Mouse (Mus musculus) embryonic facial prominence, embryonic 15.5 days (tissue): ENCODE data around the gene Lrrc3c. TPM values are rescaled to one million over a fixed set of nuclear protein-coding genes. Genes with fewer than 3 reads are reported as not detected.

Experiments used
- ATAC-seq: fragments of 200-750 bp; cut with Nextera tagmentation; 2 replicates; pipeline ENCODE4 v1.8.0; 2017; ENCODE audit warnings: low read depth, moderate TSS enrichment; ENCODE audit not compliant: insufficient number of reproducible peaks, low FRiP score, low TSS enrichment
- H3K27ac ChIP-seq: fragments of 300-500 bp; sonication (generic); replicated peaks from 2 replicates; pipeline ENCODE4 v1.5.1; 2015; ENCODE audit warnings: mild to moderate bottlenecking, inconsistent platforms
- H3K27me3 ChIP-seq: fragments of 300-500 bp; sonication (generic); 2 replicates; pipeline ENCODE4 v1.6.1; 2015; ENCODE audit warnings: inconsistent platforms
- H3K36me3 ChIP-seq: fragments of 300-500 bp; sonication (generic); 2 replicates; pipeline ENCODE4 v1.6.1; 2015; ENCODE audit warnings: mild to moderate bottlenecking, inconsistent platforms
- H3K4me1 ChIP-seq: fragments of 300-500 bp; sonication (generic); 2 replicates; pipeline ENCODE4 v1.6.1; 2015; ENCODE audit warnings: inconsistent platforms
- H3K4me2 ChIP-seq: fragments of 300-500 bp; sonication (generic); replicated peaks from 2 replicates; pipeline ENCODE4 v1.6.1; 2015; ENCODE audit warnings: mild to moderate bottlenecking, inconsistent platforms
- H3K4me3 ChIP-seq: fragments of 300-500 bp; sonication (generic); replicated peaks from 2 replicates; pipeline ENCODE4 v1.5.1; 2015; ENCODE audit warnings: mild to moderate bottlenecking, inconsistent platforms
- H3K9ac ChIP-seq: fragments of 300-500 bp; sonication (generic); 2 replicates; pipeline ENCODE4 v1.6.1; 2015; ENCODE audit warnings: inconsistent platforms
- H3K9me3 ChIP-seq: fragments of 300-500 bp; sonication (generic); replicated peaks from 2 replicates; pipeline ENCODE4 v1.6.1; 2016; ENCODE audit warnings: inconsistent platforms
- WGBS: fragments of 180-500 bp; shearing (Covaris S2); methylation state at CpG from one replicate; pipeline ENCODE4 v1.1.7; 2015; 5-methylcytosine and 5-hydroxymethylcytosine counted together
- polyA plus RNA-seq: library from polyadenylated mRNA; unstranded; fragments of >200 nt; fragmentation: Nextera tagmentation; extraction: Ambion mirVana; gene quantifications from 2 replicates; pipeline ENCODE4 v1.2.1, GENCODE M21; 2015

Lrrc3c gene
- polyA plus RNA-seq, 1 experiment from 2014 or later: not detected

DNA sequence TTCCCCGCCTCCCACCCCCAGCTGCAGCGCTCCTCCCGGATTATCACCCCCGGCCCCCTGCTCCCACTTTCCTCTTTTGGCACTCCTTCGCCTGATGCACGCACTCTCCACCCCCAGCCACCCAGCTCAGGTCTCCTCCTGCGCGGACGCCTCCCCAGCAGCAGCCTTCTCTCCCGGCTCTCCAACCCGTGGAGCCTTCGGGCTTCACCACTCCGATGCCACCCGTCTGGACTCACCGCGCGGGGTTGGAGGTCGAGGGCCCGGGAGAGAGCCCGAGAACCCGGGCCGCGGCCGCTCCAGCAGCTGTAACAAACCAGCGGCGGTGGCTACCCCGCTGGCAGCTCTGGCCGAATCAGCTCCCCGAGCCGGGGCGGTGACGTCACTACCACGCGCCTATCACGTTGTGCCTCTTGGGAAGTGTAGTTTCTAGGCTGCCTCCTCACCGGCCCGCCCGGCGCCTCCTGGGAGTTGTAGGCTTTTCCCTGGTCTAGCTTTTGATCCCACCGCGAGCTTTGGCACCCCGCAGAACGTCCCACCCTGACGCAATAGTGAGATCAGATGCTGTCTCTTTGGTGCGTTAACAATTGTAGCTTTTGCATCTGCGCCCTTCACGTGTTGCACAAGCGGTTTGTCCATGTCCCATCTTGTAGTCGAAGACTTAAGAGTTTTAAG lies 11.1 kb upstream of the Lrrc3c start, which contains the start of gene Ormdl3:
Gene Ormdl3 (minus strand): TSS at position 477 of the 672 bp plus-strand sequence.
- peak; percentile 91 for ATAC-seq
- WGBS: under 1% methylated on average over 49 of the region's 49 CpGs
- Histone ChIP-seq H3K27ac (peak within 1 kb of the TSS; percentile 91), H3K36me3 (peaks cover 16% of the 10 kb centered on the region), H3K4me2 (peak within 1 kb of the TSS; percentile 87), H3K9ac (peak within 1 kb of the TSS; percentile 83), H3K27me3 (0 out of 2 replicates have a peak, but pooled peaks cover 3% of the 10 kb centered on the region), H3K4me1 (peaks cover 37% of the 10 kb centered on the region), H3K9me3 (no peaks in the 10 kb centered on the region), H3K4me3 (peak within 1 kb of the TSS; percentile 84)

GRCm38 (mm10) chr11:98587684-98588546 lies 10.2 kb upstream of the Lrrc3c start:
- ATAC-seq: peak; percentile 41
- Histone ChIP-seq H3K9me3 (no peaks in the 10 kb centered on the region), H3K27ac (peak overlapping the region; percentile 91), H3K9ac (peak overlapping the region; percentile 83; the same call in 1 of the 2 replicates), H3K4me1 (peaks cover 37% of the 10 kb centered on the region), H3K27me3 (0 out of 2 replicates have a peak, but pooled peaks cover 4% of the 10 kb centered on the region), H3K4me3 (peak overlapping the region; percentile 84), H3K36me3 (peaks cover 7% of the 10 kb centered on the region), H3K4me2 (peak overlapping the region; percentile 87)
- WGBS: 5% methylated on average over 20 of the region's 20 CpGs

GRCm38 (mm10) chr11:98588833-98589281 lies 9.2 kb upstream of the Lrrc3c start:
- Histone ChIP-seq H3K4me3 (no peak overlapping the region), H3K27me3 (0 out of 2 replicates have a peak, but pooled peaks cover 4% of the 10 kb centered on the region), H3K4me1 (peaks cover 37% of the 10 kb centered on the region), H3K36me3 (no peaks in the 10 kb centered on the region), H3K27ac (no peak overlapping the region; the same call in 1 of the 2 replicates), H3K9me3 (no peaks in the 10 kb centered on the region), H3K4me2 (no peak overlapping the region), H3K9ac (no peak overlapping the region)
- WGBS: 51% methylated on average over 6 of the region's 6 CpGs
- ATAC-seq: no peak

- H3K4me1 ChIP-seq: peaks cover 34% of the 10 kb centered on the region
- no peak overlapping the region for H3K9ac ChIP-seq
- no peaks in the 10 kb centered on the region for H3K9me3 ChIP-seq
- no peak overlapping the region for H3K4me2 ChIP-seq
- ATAC-seq: no peak
- no peak overlapping the region for H3K4me3 ChIP-seq
- H3K36me3 ChIP-seq: no peaks in the 10 kb centered on the region
- 0 out of 2 replicates have a peak, but pooled peaks cover 4% of the 10 kb centered on the region for H3K27me3 ChIP-seq
- 68% methylated on average over 8 of the region's 8 CpGs for WGBS
- H3K27ac ChIP-seq: no peak overlapping the region; the same call in 1 of the 2 replicates
Measured at GRCm38 (mm10) chr11:98589306-98589705, 8.8 kb upstream of the Lrrc3c start.

DNA sequence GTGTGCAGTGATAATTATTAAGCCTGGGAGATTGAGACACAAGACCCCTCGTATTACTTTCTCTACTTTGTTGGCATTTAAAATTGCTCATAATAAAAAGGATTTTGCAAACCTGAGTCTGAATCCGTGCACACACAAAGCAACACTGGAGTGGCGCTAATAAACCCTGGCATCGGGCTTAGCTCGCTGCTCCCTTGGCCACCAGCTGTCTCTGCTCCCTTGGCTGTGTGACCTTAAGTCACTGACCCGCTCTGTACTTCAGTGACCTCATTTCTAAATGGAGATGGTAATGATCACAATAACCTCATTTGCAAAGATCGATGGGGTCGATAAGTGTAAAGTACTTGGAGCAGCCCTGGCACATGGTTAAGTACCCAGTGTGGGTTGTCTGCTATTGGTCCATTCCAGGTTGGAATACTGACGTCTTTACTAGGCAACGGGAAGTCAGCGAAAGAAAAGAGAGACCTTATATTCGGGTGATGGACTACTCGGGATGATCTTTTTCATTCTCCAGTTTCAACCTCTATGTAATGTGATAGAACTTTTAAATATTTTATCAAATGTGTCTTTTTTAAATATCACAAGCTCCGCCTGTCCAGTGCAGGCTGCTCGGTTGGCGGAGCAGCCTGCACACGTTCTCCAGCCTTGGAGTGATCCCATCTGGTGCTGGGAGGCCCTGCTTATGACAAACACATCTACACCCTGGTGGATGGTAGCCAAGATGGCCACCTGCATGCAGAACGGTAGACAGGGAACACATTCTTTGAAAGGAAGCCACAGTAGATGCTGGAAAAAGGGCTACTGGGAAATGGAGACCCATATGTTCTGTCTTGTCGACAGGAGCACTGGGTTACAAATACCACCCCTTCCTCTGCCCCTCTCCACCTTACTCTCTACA lies 7.3 kb upstream of the Lrrc3c start:
- no peaks in the 10 kb centered on the region for H3K9me3 ChIP-seq
- 0 out of 2 replicates have a peak, but pooled peaks cover 4% of the 10 kb centered on the region for H3K27me3 ChIP-seq
- no peak overlapping the region for H3K27ac ChIP-seq
- no peak overlapping the region for H3K4me3 ChIP-seq
- peaks cover 21% of the 10 kb centered on the region for H3K4me1 ChIP-seq
- H3K36me3 ChIP-seq: no peaks in the 10 kb centered on the region
- no peak overlapping the region for H3K9ac ChIP-seq
- no peak for ATAC-seq
- WGBS: 68% methylated on average over 19 of the region's 19 CpGs
- no peak overlapping the region for H3K4me2 ChIP-seq

- no peaks in the 10 kb centered on the region for H3K9me3 ChIP-seq
- H3K27me3 ChIP-seq: peaks cover 23% of the 10 kb centered on the region
- H3K36me3 ChIP-seq: no peaks in the 10 kb centered on the region
- no peak for ATAC-seq
- no peak overlapping the region for H3K27ac ChIP-seq
- no peak overlapping the region for H3K4me3 ChIP-seq
- WGBS: 71% methylated on average over 6 of the region's 6 CpGs
- peaks cover 8% of the 10 kb centered on the region; the same call in 1 of the 2 replicates for H3K4me1 ChIP-seq
- H3K4me2 ChIP-seq: no peak overlapping the region
- no peak overlapping the region for H3K9ac ChIP-seq
Measured at GRCm38 (mm10) chr11:98595021-98595420, 3.1 kb upstream of the Lrrc3c start.

DNA sequence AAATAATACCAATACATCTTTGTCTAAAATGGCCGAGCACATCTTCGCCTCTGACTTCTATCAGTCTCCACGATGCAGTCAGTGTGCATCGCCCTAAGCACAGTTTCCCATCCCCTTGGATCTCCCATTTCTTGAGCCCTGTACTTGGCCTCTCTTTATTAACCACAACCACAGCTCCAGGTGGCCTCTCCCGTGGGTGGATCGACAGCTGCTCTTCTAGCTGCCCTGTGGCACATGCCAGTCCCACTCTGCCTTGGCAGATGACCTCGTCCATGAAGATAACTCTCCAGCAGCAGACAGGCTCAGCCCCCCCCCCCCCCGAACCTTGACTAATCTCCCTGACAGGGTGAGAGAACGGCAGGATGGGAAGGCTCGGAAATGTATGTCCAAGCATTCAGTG lies 2.6 kb upstream of the Lrrc3c start:
- Histone ChIP-seq H3K4me3 (no peak overlapping the region), H3K9ac (no peak overlapping the region), H3K27me3 (peaks cover 23% of the 10 kb centered on the region), H3K36me3 (no peaks in the 10 kb centered on the region), H3K27ac (no peak overlapping the region), H3K4me1 (peaks cover 8% of the 10 kb centered on the region; the same call in 1 of the 2 replicates), H3K9me3 (no peaks in the 10 kb centered on the region), H3K4me2 (no peak overlapping the region)
- WGBS: 62% methylated on average over 10 of the region's 10 CpGs
- ATAC-seq: no peak

GRCm38 (mm10) chr11:98595955-98596354 lies 2.1 kb upstream of the Lrrc3c start:
- Histone ChIP-seq H3K9ac (no peak overlapping the region), H3K27ac (no peak overlapping the region), H3K9me3 (no peaks in the 10 kb centered on the region), H3K4me1 (peaks cover 8% of the 10 kb centered on the region; the same call in 1 of the 2 replicates), H3K27me3 (peaks cover 26% of the 10 kb centered on the region), H3K4me2 (no peak overlapping the region), H3K4me3 (no peak overlapping the region), H3K36me3 (no peaks in the 10 kb centered on the region)
- no peak for ATAC-seq
- 76% methylated on average over 3 of the region's 3 CpGs for WGBS

DNA sequence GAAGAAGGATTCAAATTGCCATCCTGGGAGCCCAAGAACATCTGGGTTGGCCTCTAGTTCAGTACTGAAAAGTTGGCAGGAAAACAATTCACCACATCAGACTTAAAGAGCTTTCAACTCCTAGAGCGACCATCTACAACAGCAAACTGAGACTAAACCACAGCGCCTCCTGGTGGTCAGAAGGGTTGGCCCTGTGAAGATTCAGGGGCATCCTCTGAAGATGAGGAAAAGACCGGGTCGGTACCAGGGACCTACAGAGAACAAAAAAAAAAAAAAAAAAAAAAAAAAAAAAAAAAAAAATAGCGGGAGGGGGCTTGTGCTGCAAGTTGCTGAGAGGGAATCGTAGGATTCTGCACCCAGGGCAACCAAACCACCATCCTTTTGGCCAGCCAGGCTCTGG lies 728 bp upstream of the Lrrc3c start:
- Histone ChIP-seq H3K9ac (no peak overlapping the region), H3K27me3 (peaks cover 27% of the 10 kb centered on the region), H3K9me3 (no peaks in the 10 kb centered on the region), H3K4me3 (no peak overlapping the region), H3K4me2 (no peak overlapping the region), H3K4me1 (peaks cover 15% of the 10 kb centered on the region; the same call in 1 of the 2 replicates), H3K36me3 (no peaks in the 10 kb centered on the region), H3K27ac (no peak overlapping the region)
- ATAC-seq: no peak
- WGBS: 42% methylated on average over 6 of the region's 6 CpGs

DNA sequence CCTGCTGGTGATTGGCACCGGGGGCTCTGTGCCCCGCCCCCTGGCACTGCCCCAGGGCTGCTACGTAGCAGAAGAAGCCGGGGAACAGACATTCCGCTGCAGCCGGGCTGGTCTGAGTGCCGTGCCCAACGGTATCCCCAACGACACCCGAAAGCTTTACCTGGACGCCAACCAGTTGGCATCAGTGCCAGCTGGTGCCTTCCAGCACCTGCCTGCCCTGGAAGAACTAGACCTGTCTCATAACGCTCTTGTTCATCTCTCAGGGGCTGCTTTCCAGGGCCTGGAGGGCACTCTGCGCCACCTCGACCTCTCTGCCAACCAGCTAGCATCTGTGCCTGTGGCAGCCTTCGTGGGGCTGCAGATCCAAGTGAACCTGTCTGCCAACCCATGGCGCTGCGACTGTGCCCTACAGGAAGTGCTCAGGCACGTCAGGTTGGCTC lies 780 bp downstream of the Lrrc3c start:
- Histone ChIP-seq H3K27ac (no peak overlapping the region), H3K9ac (no peak overlapping the region)
- 50% methylated on average over 18 of the region's 18 CpGs for WGBS

More for the DNA sequence above, 780 bp downstream of the Lrrc3c start:
- H3K27me3 ChIP-seq: peaks cover 27% of the 10 kb centered on the region
- H3K9me3 ChIP-seq: no peaks in the 10 kb centered on the region
- no peak overlapping the region for H3K4me2 ChIP-seq
- H3K4me3 ChIP-seq: no peak overlapping the region
- no peak for ATAC-seq
- H3K4me1 ChIP-seq: peaks cover 15% of the 10 kb centered on the region; the same call in 1 of the 2 replicates
- no peaks in the 10 kb centered on the region for H3K36me3 ChIP-seq
